Mouse (Mus musculus) lung, adult 2 months (tissue): Measurements from ENCODE around the gene Ptbp1.
"Not testable (repeated sequence)": the region's sequence is repeated elsewhere in the genome, so short reads cannot be mapped to it uniquely, and the experiment has no call there.

ENCODE experiments used
- CTCF ChIP-seq: fragments of 200-500 bp; IDR thresholded peaks from 2 replicates; pipeline ENCODE4 v1.5.1; 2011; ENCODE audit warnings: mild to moderate bottlenecking, low read length, control low read depth; ENCODE audit not compliant: insufficient read depth
- POLR2A ChIP-seq: fragments of 200-500 bp; IDR thresholded peaks from 2 replicates; pipeline ENCODE4 v1.6.1; 2011; ENCODE audit warnings: low read depth, mild to moderate bottlenecking, control low read depth, low read length, borderline replicate concordance; ENCODE audit errors: extremely low read depth

- not testable (repeated sequence) for TF ChIP-seq POLR2A, CTCF
These were observed 30.7 kb downstream of the Ptbp1 start for GRCm38 (mm10) chr10:79884938-79885337.
